Mouse (Mus musculus) forebrain, embryonic 16.5 days (tissue): ENCODE data around the gene Tie1. TPM values are rescaled to one million over a fixed set of nuclear protein-coding genes. Genes with fewer than 3 reads are reported as not detected.

Experiments used
- ATAC-seq: fragments of 200-750 bp; cut with Nextera tagmentation; 2 replicates; pipeline ENCODE4 v1.8.0; 2017; ENCODE audit warnings: mild to moderate bottlenecking, moderate library complexity
- H3K27ac ChIP-seq: fragments of 300-500 bp; sonication (generic); 2 replicates; pipeline ENCODE4 v1.5.1; 2014; ENCODE audit warnings: low read length, control low read depth
- H3K27me3 ChIP-seq: fragments of 300-500 bp; sonication (generic); replicated peaks from 2 replicates; pipeline ENCODE4 v1.6.1; 2014; ENCODE audit warnings: low read length; ENCODE audit not compliant: control insufficient read depth, insufficient read depth
- H3K36me3 ChIP-seq: fragments of 300-500 bp; sonication (generic); 2 replicates; pipeline ENCODE4 v1.6.1; 2014; ENCODE audit not compliant: control insufficient read depth, insufficient read depth
- H3K4me1 ChIP-seq: fragments of 300-500 bp; sonication (generic); replicated peaks from 2 replicates; pipeline ENCODE4 v1.6.1; 2014; ENCODE audit warnings: low read length; ENCODE audit not compliant: control insufficient read depth, insufficient read depth
- H3K4me2 ChIP-seq: fragments of 300-500 bp; sonication (generic); 2 replicates; pipeline ENCODE4 v1.6.1; 2014; ENCODE audit warnings: mild to moderate bottlenecking, low read length, control low read depth
- H3K4me3 ChIP-seq: fragments of 300-500 bp; sonication (generic); replicated peaks from 2 replicates; pipeline ENCODE4 v1.5.1; 2014; ENCODE audit warnings: mild to moderate bottlenecking, low read length, control low read depth
- H3K9ac ChIP-seq: fragments of 300-500 bp; sonication (generic); replicated peaks from 2 replicates; pipeline ENCODE4 v1.6.1; 2014; ENCODE audit warnings: low read depth, low read length, control low read depth
- H3K9me3 ChIP-seq: fragments of 300-500 bp; sonication (generic); 2 replicates; pipeline ENCODE4 v1.6.1; 2016; ENCODE audit warnings: low read length; ENCODE audit not compliant: control insufficient read depth
- WGBS: fragments of 180-500 bp; shearing (Covaris S2); extraction: QIAGEN DNeasy Blood & Tissue Kit; methylation state at CpG from one replicate; pipeline ENCODE4 v1.1.7; 2014; 5-methylcytosine and 5-hydroxymethylcytosine counted together
- polyA plus RNA-seq: library from polyadenylated mRNA; unstranded; fragments of >200 nt; fragmentation: Nextera tagmentation; extraction: Ambion mirVana; gene quantifications from 2 replicates; pipeline ENCODE4 v1.2.1, GENCODE M21; 2015

Tie1 gene
- polyA plus RNA-seq, 1 experiment from 2014 or later = 12.7 TPM

GRCm38 (mm10) chr4:118427768-118428451 lies 62.0 kb downstream of the Tie1 start, which contains the start of gene Elovl1:
Gene Elovl1 (plus strand): TSS chr4:118428093.
- Histone ChIP-seq H3K4me2 (peak within 1 kb of the TSS; percentile 80), H3K9ac (peak within 1 kb of the TSS; percentile 73), H3K36me3 (peaks cover 4% of the 10 kb centered on the region; the same call in 1 of the 2 replicates), H3K27ac (peak within 1 kb of the TSS; percentile 37), H3K4me1 (peaks cover 18% of the 10 kb centered on the region), H3K9me3 (no peaks in the 10 kb centered on the region), H3K27me3 (no peaks in the 10 kb centered on the region), H3K4me3 (peak within 1 kb of the TSS; percentile 48)
- WGBS = under 1% methylated on average over 22 of the region's 31 CpGs
- peak; percentile 91 for ATAC-seq

- no peak for ATAC-seq
- H3K36me3 ChIP-seq = peaks cover 4% of the 10 kb centered on the region; the same call in 1 of the 2 replicates
- peak overlapping the region; percentile 48 for H3K4me3 ChIP-seq
- no peaks in the 10 kb centered on the region for H3K27me3 ChIP-seq
- WGBS = 0% methylated on average over 5 of the region's 5 CpGs
- H3K9ac ChIP-seq = peak overlapping the region; percentile 73
- peak overlapping the region; percentile 80 for H3K4me2 ChIP-seq
- H3K9me3 ChIP-seq = no peaks in the 10 kb centered on the region
- peaks cover 18% of the 10 kb centered on the region for H3K4me1 ChIP-seq
- H3K27ac ChIP-seq = peak overlapping the region; percentile 31; the same call in 1 of the 2 replicates
Observed at GRCm38 (mm10) chr4:118427415-118427767, 62.5 kb downstream of the Tie1 start.

- ATAC-seq = no peak
- Histone ChIP-seq H3K9ac (no peak overlapping the region), H3K4me1 (peaks cover 18% of the 10 kb centered on the region), H3K4me2 (no peak overlapping the region), H3K36me3 (peaks cover 8% of the 10 kb centered on the region), H3K27ac (no peak overlapping the region), H3K27me3 (no peaks in the 10 kb centered on the region), H3K4me3 (no peak overlapping the region), H3K9me3 (no peaks in the 10 kb centered on the region)
- WGBS = 88% methylated on average over 1 of the region's 1 CpGs
Observed at GRCm38 (mm10) chr4:118425374-118425773, 64.5 kb downstream of the Tie1 start.

- Histone ChIP-seq H3K27me3 (no peaks in the 10 kb centered on the region), H3K9me3 (no peaks in the 10 kb centered on the region), H3K9ac (no peak overlapping the region), H3K4me1 (peaks cover 18% of the 10 kb centered on the region), H3K4me2 (no peak overlapping the region), H3K4me3 (no peak overlapping the region), H3K27ac (no peak overlapping the region), H3K36me3 (peaks cover 12% of the 10 kb centered on the region)
- 86% methylated on average over 4 of the region's 4 CpGs for WGBS
- ATAC-seq = no peak
Observed at GRCm38 (mm10) chr4:118424541-118425160, 65.2 kb downstream of the Tie1 start.

- no peaks in the 10 kb centered on the region for H3K27me3 ChIP-seq
- H3K27ac ChIP-seq = no peak overlapping the region
- WGBS = 94% methylated on average over 3 of the region's 3 CpGs
- no peak overlapping the region for H3K9ac ChIP-seq
- no peaks in the 10 kb centered on the region for H3K4me1 ChIP-seq
- no peak overlapping the region for H3K4me2 ChIP-seq
- H3K9me3 ChIP-seq = no peaks in the 10 kb centered on the region
- no peak overlapping the region for H3K4me3 ChIP-seq
- peaks cover 27% of the 10 kb centered on the region for H3K36me3 ChIP-seq
- ATAC-seq = no peak
Observed at GRCm38 (mm10) chr4:118421384-118421783, 68.5 kb downstream of the Tie1 start.

Other genes starting within 250 kb of the Tie1 start
- gene Ptprf, start 198.7 kb downstream of the Tie1 start, polyA plus RNA-seq = 77.0 and 81.6 TPM in 2 replicates
- 10.2 and 11.6 TPM in 2 replicates for gene Szt2, start 80.8 kb downstream of the Tie1 start, polyA plus RNA-seq
- 113 and 116 TPM in 2 replicates for gene Med8, start 80.7 kb downstream of the Tie1 start, polyA plus RNA-seq
- 25.9 TPM in 2 replicates for gene Elovl1, start 62.0 kb downstream of the Tie1 start, polyA plus RNA-seq
- gene Cdc20, start 52.7 kb downstream of the Tie1 start, polyA plus RNA-seq = 87.8 and 113 TPM in 2 replicates
- gene Mpl, start 32.5 kb downstream of the Tie1 start, polyA plus RNA-seq = 0.22 TPM in 1 of 2 replicates, not detected in the other
- 0.26 TPM in 1 of 2 replicates, not detected in the other for gene 2610528J11Rik, start 36.9 kb upstream of the Tie1 start, polyA plus RNA-seq
- gene Tmem125, start 54.0 kb upstream of the Tie1 start, polyA plus RNA-seq = 0.21 TPM in 1 of 2 replicates, not detected in the other
- 0.72 and 1.3 TPM in 2 replicates for gene Cfap57, start 130.7 kb upstream of the Tie1 start, polyA plus RNA-seq
- 138 and 150 TPM in 2 replicates for gene Ebna1bp2, start 130.7 kb upstream of the Tie1 start, polyA plus RNA-seq
- not detected in 2 replicates for gene Olfr62, start 168.9 kb upstream of the Tie1 start, polyA plus RNA-seq
- gene Olfr1342, start 202.7 kb upstream of the Tie1 start, polyA plus RNA-seq = not detected in 2 replicates
- gene Olfr1341, start 213.5 kb upstream of the Tie1 start, polyA plus RNA-seq = not detected in 2 replicates
- not detected in 2 replicates for gene Olfr1340, start 230.1 kb upstream of the Tie1 start, polyA plus RNA-seq
- not detected in 2 replicates for gene Olfr1339, start 242.1 kb upstream of the Tie1 start, polyA plus RNA-seq